Mouse (Mus musculus): Measurements from ENCODE around the gene Palm2. TPM values are rescaled to one million over a fixed set of nuclear protein-coding genes. Genes with fewer than 3 reads are reported as not detected.

Gene Palm2
- total RNA-seq, 2 experiments from 2014 or later, result 49.8 to 60.0 TPM

DNA sequence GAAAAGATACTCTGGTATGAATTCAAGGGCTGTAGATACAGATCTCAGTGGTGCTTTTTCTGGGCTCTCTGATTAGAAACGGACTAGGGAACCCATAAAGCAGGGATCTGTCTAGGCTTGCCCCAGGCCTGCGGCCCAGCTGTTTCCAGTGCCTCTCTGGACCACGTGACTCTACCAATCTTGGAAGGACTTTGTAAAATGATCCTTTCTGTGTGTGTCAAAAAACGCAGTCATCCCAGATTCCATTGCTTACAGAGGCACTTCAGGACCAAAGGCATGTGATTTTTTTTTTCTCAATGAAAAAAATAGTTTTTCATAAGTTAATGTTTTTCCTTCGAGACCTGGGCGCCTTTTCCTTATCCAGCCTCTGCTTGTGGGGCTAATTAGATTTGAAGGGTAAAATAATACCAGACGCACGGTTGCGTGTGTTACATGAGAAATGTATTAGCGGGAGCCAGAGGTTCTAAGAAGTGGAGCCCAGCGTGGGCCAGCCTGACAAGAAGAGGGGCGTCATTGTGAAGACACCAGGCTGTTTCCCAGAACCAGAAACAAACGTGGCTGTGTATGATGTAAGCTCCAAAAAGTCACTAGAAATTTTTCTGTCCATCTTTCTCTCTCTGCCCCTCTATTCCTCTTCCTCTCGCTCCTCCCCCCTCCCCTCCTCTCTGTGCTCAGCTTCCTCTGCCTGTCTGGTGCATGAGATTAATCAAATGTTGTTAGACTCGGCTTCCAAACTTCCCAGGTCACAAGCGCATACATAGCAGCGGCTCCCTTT, 177.4 kb downstream of the Palm2 start:
- DNase-seq (ENCODE audit: low spot score in 2 of 2), result no peak

DNA sequence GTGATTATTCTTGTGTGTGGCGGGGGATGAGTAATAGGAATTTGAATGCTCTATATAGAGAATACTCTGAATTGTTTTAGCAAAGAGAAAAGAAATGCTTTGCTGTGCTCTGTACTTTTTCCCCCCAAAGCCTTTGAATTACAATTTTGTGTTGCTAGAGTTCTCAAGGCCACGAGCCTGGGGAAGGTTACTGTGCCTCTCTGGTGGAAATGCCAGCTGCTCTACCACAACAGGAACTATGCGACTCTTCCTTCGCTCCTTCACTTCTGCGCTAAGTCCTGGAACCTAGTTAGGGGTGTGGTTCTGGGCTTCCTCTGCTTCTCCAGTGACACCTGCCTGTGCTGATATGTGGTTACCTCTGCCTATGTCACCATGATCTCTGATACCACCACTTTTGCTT, 178.7 kb downstream of the Palm2 start:
- no peak for DNase-seq (ENCODE audit: low spot score in 2 of 2)

DNA sequence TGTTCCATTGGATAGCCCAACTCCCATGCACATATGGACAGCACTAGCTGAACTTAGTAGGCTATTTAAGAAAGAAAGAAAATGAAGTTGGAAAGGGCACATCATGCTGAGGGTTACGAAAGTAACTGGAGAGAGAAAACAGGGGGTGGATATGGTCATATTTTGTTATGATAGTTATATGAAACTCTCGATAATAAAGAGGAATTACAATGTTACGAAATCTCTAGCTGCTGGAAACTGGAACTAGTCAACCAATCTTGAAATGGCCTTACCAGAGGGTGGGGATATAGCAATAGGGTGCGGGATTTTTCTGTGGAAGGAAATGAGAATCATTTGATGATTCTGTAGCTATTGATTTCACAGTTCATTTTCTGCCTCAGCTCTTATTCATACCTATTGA, 180.6 kb downstream of the Palm2 start:
- no peak for DNase-seq (ENCODE audit: low spot score in 2 of 2)

DNA sequence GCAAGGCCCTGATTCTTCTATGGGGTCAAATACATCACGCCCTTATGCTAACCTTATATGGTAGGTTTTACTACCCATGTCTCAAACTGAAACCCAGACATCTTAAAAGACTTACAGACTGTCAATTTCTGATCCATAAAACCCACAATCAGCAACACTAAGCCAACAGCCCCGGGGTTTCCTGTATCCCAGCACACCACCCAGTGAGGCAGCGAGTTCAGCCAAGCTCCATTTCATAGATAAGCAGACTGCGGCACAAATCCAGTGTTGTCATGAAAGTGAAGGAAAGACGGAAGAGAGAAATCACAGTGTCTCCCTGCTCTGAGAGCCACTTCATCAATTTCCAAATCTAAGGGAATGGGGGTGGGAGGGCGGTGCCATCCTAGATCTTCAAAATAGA, 184.7 kb downstream of the Palm2 start:
- no peak for DNase-seq (ENCODE audit: low spot score in 2 of 2)

DNA sequence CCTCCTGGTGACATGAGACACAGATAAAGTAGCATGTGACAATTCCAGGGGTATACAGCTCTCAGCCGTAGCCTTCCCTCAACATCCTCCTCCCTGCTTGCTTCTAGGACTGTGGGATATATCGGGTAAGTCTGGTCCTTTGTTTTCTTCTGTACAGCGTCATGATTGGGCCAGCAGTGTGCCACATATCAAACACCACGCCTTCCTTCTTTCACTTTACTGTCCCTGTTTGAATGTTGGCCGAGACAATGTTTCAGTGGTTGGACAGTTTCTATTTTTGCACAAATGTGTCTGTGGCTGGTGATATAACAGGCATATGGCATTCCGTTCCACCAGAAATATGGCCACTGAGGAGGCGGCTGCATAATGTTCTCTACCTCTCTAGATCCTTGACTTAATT, 188.8 kb downstream of the Palm2 start:
- peak in 1 of 2 experiments; percentile 40 for DNase-seq (ENCODE audit: low spot score in 2 of 2)

DNA sequence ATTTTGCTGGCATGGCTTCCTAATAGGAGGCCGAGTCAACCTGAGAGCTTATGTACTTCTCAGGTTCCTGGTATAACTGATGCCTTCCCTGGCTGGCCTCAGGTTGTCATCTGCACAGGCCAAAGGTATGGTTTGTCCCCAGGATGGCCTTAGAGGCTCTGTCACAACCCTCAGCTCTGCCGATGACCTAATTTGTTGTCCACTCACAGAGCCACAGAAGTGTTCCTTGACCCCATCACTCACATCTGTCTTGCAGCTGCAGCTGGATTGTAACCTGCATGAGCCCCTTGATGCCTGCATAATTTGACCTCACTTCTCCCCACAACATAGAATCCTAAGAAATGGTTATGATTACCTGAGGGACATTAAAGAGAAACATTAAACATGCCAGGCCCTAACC, 190.8 kb downstream of the Palm2 start:
- DNase-seq (ENCODE audit: low spot score in 2 of 2), result no peak

DNA sequence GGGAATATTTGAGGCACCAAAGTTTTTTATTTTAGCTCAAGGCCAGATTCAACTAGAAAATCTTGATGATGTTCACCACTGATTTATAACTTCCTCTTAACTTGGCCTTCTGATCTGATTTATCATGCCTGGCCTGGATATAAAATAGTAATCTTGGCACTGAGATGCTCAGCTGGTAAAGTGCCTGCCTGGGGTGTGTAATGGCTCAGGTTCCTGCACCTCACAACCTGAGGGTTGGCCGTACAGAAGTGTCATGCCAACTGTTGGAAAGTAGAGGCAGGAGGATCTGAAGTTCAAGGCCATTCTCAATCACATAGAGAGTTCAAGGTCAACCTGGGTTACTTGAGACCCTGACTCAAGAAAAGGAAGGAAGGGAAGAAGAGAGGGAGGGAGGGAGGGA, 191.3 kb downstream of the Palm2 start:
- DNase-seq (ENCODE audit: low spot score in 2 of 2), result no peak

DNA sequence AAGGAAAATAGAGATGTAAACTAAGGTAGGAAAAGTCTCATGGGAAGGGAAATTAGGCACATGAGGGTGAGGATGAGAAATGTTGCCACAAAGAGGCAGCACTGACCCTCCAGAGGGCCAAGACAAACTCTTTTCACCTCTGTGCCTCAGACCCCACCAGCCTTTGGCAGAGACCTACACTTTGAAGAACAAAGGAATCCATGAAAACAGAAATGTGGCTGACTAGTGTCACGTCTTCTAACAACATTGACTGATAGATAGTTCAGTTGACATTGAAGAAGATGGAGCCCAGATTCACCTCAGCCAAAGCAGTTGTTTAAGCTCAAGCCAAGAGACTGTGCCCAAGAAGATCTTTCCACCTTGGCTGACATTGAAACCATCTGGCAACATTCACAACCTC, 191.7 kb downstream of the Palm2 start:
- DNase-seq (ENCODE audit: low spot score in 2 of 2), result no peak

DNA sequence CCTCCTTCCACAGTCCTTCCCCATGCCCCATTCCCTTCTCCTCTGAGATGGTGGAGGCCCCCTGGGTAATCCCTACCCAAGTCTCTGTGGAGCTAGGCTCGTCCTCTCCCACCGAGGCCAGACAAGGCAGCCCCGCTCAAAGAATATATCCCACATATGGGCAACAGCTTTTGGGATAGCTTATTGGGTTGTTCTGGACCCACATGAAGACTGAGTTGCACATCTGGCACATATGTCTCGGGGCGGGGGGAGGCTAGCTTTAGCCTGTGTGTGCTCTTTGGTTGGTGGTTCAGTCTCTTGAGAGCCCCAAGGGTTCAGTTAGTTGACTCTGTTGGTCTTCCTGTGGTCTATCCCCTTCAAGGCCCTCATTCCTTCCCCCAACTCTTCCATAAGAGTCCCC, 192.9 kb downstream of the Palm2 start:
- DNase-seq (ENCODE audit: low spot score in 2 of 2), result no peak

DNA sequence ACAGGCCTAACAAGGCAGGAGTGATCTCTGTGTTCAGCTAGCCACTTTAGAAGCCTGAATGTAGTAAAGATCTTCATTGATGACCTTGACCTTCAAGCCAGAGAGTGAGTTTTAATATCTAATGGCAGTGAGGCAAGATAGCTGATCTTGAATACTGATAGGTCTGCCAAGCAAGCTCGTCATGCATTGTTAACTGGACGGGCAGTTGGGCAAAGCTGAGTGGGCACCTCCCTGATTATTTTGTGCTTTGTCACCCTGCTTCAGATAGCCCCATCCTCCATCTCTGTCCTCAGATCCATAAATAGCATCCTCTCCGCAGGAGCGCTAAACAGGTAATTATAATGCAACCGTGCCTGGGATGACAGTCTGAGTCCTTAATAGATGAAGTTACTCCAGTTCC, 198.3 kb downstream of the Palm2 start:
- no peak for DNase-seq (ENCODE audit: low spot score in 2 of 2)

DNA sequence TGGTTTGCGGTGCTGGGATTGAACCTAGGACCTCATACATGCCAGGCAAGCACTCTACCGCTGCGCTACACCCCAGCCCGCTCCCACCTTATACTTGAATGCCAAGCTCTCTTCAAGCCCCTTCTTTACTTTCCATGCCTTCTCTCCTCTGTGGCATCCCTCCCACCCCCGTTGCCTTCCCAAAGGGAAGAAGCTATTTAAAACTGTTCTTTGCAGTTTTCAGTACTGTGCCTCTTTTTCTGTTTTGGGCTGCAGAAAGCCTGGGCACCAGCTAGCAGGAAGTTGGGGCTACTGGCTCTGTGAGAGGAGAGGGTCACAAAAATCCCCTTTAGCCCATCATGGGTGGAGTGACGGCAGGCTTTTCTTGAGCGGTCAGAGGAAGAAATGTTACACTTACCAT, 199.0 kb downstream of the Palm2 start:
- DNase-seq (ENCODE audit: low spot score in 2 of 2), result no peak

DNA sequence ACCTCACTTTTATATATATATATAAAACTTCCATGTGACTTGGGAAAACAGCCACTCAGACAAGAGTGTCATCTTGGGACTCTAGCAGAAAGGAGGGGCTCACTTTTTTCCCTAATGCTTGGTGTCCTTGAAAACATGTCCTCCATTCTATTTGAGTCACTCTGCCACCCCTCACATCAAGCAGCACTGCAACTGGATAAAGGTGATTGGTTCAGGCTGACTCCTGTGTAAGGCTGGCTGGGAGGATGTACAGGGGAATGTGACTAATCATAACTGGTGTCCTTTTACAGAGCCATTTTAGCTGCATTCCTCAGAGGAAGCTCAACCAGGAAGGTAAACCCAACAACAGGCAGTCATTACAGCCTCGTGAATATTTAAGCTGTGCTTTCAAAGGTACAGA, 200.9 kb downstream of the Palm2 start:
- no peak for DNase-seq (ENCODE audit: low spot score in 2 of 2)

DNA sequence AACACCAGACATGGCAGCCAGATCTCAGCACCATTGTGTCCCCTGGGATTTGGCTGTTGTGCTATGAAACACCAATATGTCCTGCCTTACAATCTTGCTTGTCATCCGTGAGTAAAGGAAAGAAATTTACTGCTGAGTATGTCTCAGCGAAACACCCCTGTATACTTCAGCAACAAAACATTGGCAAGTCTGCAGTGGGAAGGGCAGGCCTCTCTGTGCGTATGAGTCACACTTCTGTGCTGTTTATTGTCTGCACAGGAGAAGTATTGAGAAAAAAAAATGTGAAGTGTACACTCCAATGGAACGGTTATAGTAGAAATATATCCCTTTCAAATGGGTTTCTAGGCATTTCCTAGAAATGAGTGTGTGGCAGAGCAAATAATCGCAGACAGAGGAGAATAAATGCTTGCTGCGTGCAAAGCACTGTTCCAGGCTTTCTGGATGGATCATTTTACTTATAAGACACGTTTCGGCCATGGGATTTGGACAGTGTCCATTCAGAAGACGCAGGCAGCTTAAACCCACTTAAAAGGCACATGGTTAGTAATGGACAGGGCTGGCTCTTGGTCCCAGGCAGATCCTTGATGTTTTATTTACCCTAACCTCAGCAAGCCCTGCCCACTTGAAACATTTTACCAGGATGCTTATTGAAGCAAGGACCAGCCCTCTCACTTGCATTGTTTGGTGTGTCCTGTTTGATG, 202.9 kb downstream of the Palm2 start:
- DNase-seq (ENCODE audit: low spot score in 2 of 2), result no peak

DNA sequence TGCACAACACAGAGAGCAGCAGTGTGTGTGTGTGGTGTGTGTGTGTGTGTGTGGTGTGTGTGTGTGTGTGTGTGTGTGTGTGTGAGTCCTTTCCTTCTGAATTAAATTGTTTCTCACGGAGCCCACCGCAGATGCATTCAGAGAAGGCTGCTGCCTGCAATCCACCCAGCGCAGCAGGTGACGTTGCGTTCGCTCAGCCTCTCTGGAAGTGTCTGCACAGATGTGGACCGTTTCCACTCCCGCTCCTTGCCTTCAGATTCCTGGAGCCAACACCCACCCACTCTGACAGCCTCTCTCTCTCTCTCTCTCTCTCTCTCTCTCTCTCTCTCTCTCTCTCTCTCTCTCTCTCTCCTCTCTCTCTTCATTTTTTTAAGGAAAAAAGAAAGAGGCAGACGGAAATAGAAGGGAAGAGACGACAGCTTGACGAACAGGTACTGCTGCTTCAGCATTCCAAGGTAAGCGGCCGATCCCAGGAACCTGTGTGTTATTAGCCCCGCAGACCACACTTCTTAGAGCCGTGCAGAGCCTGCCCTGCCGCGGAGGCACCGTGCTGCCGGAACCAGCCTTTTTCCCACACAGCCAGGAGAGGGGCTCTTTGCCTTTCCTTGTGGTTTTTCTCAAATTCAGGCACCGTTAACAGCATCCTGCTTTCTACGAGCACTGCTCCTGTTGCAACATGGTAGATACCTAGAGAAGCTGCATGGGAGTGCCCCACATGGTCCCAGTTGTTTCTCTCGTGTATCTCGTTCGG, 203.8 kb downstream of the Palm2 start:
- DNase-seq (ENCODE audit: low spot score in 2 of 2), result peak in 1 of 2 experiments; percentile 57

DNA sequence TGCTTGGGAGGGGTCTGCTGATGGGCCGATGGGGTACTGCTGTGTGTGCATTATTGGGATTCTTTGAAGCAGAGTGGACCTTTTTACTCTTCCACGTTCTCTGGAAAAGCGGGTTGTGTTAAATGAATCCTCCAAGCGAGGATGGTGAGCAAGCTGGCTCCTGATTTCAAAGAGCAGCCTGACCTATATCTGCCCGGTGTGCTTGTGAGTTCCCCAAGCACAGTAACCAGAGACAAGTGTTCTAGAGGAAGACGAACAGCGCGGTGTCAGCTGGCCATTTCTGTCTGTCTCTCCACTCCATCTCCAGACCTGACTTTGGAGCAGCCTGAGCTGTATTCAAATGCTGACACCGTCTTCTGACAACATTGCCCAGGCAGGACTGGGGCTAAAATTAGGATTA, 204.9 kb downstream of the Palm2 start:
- DNase-seq (ENCODE audit: low spot score in 2 of 2), result no peak

DNA sequence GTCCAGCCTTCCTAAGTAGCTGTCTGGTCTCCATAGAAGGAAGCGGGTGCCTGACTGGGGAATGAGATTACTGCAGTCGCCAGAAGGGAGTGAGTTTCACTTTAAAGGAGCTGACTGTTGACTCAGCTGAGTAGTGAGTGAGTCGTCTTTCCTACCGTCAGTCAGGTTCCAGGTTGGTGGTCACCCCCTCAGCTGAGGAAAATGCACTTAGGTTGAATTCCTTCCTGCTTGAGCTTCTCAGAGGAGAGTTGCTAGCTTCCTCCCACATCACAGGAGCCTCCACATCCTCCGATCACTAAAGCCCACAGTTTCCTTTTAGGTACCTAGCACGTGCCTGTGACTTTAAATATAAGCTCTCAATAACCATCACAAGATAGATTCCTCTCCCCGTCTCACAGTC, 206.2 kb downstream of the Palm2 start:
- DNase-seq (ENCODE audit: low spot score in 2 of 2), result no peak

DNA sequence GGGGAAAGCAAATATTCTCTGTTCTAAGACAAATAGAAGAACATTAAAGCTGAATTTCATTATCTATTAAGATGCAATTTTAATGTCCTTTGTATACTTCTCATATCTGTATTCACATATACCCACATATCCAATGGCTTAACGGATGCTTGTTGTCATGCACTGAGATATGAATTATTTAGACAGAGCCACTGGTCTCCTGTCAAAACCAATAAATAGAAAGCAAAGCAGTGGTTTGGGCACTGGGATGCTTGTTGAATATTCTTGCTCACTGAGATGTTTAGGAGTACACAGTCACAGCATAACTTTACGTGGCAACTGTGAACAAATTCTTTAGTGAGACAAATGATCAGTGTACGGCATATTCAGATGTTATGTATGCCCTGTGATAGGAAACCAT, 206.9 kb downstream of the Palm2 start:
- DNase-seq (ENCODE audit: low spot score in 2 of 2), result no peak

DNA sequence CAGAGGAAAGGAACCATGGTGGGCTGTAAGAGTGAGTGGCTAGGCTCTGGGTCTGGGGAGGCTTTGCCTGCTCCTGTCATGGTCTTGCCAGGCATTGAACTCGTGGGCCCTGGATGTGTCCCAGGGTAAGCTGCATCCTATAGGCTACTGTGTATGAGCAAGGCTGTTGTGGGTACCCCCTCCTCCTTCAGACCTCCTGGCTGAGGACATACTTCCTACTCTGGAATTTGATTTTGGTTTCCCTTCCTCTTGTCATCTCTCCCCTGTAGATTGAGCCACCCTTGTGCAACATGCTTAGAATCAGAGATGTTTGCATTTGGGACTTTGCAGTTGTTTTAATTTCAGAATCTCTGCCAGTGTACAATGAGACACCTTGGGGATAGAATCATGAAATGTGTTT, 216.9 kb downstream of the Palm2 start:
- no peak for DNase-seq (ENCODE audit: low spot score in 2 of 2)

DNA sequence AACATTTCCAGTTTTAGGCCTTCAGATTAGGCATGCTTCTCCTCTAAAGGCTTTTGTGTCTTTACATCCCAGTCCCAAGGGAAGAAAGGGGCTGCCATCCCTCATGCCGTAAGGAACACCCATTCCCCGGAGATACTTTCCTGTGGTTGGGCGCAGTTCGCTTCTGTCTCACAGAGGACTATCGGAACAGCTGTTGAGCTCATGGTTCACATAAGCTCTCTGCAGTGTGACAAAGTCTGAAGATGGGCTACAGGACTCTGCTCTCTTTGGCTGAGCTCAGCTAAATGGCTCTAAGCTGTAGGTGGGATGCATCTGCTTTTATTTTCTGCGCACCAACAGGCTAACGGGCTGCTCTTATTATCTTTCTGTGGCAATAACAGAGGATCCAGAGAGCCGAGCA, 217.5 kb downstream of the Palm2 start:
- DNase-seq (ENCODE audit: low spot score in 2 of 2), result peak in 1 of 2 experiments; percentile 36

DNA sequence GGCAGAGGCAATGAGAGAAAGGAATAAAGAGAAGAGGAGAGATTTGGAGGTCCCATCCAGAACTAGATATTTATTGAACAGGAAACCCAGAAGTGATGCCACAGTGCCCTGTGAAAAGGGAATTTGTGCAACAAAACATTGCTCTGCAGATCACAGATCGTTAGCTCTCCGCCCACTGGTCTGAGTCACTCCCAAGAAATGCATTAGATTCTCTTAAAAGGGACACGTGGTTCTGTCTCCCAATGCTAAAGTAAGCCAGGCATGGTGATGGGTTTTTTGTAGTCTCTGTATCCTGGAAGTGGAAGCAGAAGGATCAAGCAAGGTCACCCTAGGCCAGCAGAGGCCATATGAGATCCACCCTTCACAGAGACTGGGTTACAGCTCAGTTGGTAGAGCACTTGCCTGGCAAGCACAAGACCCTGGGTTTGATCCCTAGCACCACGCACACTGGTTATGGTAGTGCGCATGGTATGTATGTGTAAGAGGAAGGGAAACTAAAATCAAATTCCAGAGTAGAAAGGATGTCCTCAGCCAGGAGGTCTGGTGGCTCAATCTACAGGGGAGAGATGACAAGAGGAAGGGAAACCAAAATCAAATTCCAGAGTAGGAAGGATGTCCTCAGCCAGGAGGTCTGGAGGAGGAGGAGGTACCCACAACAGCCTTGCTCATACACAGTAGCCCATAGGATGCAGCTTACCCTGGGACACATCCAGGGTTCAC, 218.3 kb downstream of the Palm2 start:
- peak in 1 of 2 experiments; percentile 74 for DNase-seq (ENCODE audit: low spot score in 2 of 2)

DNA sequence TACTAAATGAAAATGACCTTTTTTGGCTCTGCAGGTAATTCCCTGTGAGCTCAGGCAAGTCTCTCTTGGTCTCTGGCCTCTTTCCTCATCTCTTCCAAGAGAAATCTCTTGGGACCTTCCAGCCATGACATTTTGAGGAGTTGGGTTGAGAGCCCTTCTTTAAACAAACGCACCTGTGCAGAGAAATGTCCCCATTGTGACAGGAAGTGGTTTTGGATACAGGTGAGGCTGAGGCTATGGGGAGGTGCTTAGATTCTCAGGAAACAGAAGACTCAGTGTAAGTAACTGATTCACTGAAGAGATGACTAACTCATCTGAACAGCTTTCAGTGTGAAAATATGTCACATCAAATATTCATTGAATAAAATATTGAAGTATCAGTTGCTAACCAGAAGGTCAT, 221.9 kb downstream of the Palm2 start:
- no peak for DNase-seq (ENCODE audit: low spot score in 2 of 2)

DNA sequence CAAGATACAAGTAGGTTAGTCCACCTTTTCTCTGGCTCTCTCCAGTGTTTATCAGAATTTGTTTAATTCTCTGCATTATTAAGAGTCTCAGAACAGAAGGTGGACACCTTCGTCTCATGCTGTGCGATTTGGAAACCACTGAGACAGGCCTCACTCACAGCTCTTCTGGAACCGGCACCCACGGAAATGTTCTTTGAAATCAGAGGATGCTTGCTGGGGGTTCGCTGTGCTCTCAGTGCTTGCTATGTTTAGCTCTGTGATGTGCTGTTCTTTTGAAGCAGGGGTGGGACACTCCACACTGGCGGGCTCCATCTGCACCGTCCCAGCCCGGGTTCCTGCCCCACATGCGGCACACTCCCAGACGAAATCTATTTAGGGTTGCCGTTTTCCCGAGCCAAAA, 222.3 kb downstream of the Palm2 start:
- peak; percentile 55 to 87 for DNase-seq (ENCODE audit: low spot score in 2 of 2)
